Mouse (Mus musculus) heart, postnatal 14 days (tissue): Measurements from ENCODE around the gene Nelfa. TPM values are rescaled to one million over a fixed set of nuclear protein-coding genes. Genes with fewer than 3 reads are reported as not detected.
"Not testable (repeated sequence)": the region's sequence is repeated elsewhere in the genome, so short reads cannot be mapped to it uniquely, and the experiment has no call there.

Source experiments
- DNase-seq, 2 experiments: peaks; one replicate each; pipeline ENCODE4 v3.0.0; 2021 to 2022
- intact Hi-C: fragments of 180-260 bp; cut with DNase I; formaldehyde crosslinking; loops from one replicate; pipeline ENCODE4 v1.15.1; 2025
- total RNA-seq, 2 experiments: library from RNA; stranded (reverse); gene quantifications; 2 replicates each; pipeline ENCODE4 v1.2.3; 2021

The Nelfa gene
- total RNA-seq, 2 experiments from 2014 or later = 11.6 to 12.8 TPM

DNA sequence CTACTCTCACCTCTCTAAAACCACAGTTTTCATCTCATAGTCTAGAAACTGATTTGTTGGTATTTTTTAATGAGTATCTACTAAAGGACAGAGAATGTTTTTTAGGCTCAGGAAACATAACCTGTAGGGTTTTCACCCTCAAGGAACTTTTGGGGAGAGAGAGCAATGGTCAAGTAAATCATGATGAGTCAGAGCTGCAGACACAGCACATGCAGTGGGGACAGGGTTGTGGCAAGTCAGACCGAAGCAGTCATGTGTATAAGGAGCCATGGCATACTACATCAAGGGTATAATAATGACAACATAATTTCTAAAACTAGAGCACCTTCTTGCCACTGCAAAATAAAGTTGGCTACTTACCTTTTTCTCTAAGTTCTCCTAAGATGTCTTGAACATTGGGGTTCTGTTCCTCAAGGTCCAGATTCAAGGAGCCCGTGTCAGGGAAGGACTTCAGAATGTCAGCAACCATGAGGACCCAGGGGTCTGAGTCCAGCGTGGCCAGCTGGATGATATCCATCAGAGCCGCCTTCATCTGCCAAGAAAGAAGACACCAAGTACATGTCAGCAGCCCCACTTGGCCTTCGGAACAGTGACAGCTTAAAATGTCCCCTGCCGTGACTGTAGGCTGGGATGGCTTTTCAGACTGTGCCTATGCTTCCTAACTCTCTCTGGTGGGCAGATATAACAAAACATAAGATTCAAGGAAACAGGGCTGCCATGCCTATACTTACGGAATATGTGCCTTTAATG, 14.6 kb downstream of the Nelfa start:
- no peak for DNase-seq
- intact Hi-C loops = no loop called here

DNA sequence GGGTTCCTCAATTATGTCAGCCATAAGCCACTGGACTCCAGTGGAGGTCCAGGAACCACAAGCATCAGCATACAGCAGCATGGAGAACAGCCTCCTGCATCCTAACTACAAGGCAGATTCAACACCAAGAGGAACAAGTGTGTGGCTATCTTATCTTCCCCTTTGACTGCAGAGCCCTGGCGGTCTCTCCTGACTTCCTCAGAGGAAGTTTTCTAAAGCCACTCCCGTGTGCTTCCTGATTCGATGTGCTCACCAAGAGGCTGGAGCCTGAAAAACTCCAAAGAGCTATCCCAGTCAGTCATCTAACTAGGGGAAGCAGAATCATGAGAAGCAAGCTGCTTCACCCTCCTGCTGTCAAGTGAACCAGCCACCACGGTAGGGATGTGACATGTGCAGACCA, 15.3 kb downstream of the Nelfa start:
- intact Hi-C loops = no loop called here
- no peak for DNase-seq

DNA sequence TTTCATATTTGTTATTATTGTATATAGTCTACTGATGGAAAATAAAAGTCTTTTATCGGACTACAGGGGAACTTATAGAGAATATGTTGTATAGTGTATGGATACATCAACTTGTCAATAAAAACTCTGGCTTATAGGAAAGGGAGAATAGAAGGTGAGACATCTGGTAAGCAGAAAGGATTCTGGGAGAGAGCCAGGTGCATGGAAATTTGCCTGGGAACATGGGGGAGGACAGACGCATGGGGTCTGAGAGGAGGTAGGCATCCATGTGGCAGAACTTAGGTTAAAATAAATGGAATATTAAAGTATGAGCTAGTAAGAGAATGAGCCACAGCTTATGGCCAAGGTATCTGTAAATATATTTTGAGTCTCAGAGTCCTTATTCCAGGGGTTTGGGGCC, 16.2 kb downstream of the Nelfa start:
- intact Hi-C loops = no loop called here
- DNase-seq = no peak

DNA sequence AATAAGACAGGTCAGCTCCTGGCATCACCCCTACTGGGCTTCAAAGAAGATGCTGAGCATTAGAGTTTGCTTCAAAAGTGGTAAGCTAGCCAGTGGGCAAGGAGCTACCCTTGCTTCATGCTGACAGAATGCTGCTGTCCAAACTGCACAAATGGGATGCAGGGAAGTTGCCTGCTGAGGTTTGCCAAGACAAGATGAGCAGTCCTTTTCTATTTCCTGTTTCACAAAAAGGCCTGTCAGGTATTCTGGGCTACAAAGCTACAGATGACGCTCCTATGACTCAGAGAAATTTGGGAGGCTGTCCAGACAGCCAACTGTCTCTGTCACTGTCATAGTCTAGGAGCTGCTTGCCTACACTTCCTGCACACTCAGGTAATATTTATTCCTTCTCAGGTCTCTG, 16.7 kb downstream of the Nelfa start:
- DNase-seq = no peak
- intact Hi-C loops = no loop called here

DNA sequence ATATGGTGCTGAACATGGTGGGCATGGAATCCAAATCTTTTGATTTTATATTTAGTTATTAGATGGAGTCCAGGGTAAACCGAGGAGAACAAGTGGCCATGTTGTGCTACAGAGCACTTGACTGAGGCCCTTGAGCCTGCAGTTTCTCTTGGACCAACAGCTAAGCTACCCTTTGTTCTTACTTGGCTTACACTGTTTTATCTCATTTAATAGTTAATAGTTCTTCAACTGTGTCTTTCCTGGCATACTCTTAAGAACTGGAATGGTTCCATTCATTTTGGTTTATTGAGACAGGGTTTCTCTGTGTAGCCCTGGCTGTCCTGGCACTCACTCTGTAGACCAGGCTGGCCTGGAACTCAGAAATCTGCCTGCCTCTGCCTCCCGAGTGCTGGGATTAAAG, 19.6 kb downstream of the Nelfa start:
- DNase-seq, intact Hi-C loops: not testable (repeated sequence)

DNA sequence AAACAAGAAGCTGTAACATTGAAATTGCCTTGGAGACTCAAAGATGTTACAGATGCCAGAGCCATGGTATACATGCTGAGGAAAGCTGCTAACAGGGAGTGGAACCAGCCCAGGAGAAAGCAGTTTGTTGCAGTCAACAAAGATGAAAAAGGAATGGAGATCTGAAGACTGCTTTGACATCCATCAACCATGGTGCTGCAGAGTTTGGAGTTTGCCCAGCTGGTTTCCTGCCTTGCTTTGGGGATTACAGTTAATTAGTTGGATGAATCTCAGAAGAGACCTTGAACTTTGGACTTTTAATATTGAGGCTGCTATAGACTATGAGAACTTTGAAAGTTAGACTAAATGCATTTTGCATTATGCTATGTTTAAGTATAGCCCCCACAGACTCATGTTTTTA, 21.2 kb downstream of the Nelfa start:
- intact Hi-C loops, DNase-seq: not testable (repeated sequence)

DNA sequence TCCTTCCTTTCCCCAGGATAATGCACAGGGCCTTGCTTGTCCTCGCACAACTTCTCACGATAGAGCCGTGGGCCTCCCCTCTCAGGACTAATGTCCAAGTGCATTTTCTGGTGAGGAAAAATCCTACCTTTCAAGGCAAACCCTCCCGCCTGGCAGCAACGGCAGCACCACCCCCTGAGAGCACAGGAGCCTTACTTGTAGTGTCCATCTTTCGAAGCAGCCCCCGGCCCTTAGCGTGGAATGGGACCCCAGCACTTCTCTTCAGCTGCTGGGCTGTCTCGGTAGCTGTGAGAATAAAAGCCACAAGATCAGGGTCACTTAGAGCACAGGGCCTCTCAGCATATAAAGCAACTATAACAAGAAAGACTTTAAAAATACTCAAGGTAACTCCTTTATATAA, 33.0 kb downstream of the Nelfa start:
- intact Hi-C loops = no loop called here
- no peak for DNase-seq

DNA sequence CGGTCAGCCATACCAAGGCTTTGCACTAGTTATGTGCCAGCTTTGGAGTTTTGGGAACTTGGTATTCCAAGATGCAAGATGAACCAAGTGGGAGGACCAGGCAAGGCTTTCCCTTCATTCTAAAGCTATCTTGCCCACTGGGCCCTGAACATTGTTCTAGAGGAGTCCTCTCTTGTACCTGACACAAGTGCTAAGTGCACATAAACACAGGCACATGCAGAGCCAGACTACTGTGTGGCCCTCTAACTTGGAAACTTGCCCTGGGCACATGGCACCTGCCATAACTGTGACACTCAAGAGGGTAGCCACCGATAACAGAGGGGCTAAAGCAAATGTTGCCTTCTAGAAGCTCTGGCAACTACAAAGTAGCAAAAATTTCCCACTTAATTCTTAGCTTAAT, 33.5 kb downstream of the Nelfa start:
- intact Hi-C loops = no loop called here
- DNase-seq = peak in 1 of 2 experiments; percentile 14

DNA sequence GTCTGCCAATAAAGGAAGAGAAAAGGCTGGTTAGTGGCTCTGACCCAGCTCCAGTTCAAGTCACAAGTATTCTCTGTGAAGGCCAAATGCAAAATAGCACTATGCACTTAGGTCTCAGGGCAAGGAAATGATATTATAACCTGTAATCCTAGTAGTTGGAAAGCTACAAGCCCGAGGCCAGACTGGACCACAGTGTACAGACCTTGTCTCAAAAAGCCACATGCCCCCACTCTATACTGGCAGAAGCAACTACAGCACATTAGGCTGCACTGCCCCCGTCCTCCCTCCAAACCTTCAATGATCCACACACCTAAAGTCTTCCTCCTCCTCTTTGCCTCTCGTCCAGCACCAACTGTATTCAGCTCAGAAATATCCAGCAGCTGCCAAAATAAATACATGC, 34.9 kb downstream of the Nelfa start:
- DNase-seq = no peak
- intact Hi-C loops = no loop called here

DNA sequence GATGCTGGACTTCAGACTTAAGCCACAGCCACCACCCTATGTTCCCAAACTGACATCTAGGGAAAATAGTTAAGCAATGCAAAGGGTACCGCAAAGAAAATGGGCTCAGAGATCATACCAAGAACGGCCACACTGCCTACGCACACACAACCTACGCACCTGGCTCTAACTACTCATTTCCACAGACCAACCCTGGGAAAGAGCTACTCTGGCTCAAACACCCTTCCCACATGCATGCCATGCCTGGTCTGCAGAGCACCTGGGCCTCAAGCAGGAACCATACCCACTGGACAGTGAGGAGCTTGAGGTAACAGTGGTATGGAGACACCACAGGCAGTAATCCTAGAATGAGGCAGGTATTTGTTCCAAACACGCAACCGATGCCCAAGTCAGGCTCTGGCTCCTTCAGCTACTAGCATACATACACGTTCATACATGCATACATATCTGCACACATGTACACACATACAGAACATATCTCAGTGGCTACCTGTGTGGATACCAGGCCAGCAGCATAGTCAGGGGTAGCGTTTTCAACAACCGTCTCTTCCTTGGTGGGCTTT, 35.4 kb downstream of the Nelfa start:
- DNase-seq = no peak
- intact Hi-C loops = no loop called here

DNA sequence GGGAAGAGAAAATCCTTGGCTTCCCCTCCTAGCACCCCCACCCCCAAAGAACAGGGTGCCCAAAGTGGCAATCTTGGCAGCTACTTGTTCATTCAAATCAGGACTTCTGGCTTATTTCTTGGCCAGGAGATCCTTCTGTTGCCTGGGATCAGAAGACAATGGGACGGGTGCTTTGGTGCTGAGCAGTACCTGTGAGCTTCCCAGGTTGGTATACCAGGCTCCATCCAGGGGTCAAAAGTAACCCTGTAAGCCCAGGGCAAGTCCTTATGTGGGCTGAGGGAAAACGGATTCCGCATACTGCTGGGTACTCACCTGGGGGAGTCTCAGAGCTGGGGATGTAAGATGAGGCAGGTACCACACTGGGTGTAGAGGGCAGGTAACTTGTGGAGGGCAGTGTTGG, 36.1 kb downstream of the Nelfa start:
- intact Hi-C loops = no loop called here
- DNase-seq = no peak

DNA sequence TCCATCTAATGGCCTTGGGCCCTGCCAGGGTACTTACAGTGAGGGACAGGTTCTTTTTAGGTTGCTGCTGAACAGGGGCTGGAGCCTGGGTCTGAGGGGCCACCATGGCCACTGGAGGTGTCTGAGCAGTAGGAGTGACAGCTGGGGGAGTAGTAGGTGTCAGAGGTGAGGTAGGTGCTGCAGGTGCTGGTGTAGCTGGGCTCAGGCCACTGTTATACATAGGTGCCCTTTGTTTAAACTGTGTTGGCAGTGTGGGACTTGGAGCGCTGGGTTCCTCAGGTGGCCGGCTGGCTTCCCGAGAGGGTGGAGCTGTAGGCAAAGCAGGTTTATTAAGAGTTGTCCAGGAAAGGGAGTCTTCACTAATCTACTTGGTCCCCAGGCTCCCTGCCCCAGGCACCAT, 37.0 kb downstream of the Nelfa start:
- DNase-seq = no peak
- intact Hi-C loops = no loop called here

DNA sequence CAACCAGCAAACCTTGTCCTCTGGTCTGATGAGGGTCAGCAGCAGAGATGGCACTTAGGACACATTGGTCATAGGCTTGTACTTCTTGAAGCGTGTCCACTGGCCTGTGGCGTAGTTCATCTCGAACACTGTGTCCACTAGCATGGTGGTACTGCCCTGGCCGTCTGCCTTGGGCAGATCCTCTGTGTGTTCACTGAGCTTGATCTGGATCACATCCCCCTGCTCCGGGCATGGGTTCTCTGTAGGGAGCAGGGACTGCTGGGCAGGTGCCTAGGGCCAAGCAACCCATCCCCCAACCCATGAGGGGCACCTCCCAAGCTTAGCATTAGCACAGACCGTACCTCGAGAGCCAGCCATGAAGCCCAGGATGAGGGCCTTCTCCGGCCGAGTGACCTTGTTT, 37.5 kb downstream of the Nelfa start:
- intact Hi-C loops = no loop called here
- no peak for DNase-seq

DNA sequence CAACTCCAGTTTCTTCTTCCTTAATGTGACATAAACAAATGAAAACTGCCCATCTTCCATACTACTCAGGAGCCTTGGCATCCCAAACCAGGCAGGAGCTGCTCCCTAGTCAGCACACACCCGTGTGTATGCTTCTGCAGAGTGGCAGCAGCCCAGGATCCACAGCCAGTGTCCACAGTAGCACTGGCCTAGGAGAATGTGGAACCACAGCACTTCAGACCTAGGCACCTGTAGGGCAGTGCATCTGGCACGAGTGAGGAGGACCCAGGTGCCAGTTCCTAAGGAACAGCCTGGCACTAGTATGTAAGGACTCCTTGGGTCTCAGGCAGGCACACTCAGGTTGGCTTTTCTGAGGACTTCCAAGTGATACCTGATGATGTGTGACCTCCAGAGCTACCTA, 39.1 kb downstream of the Nelfa start:
- intact Hi-C loops = no loop called here
- DNase-seq = no peak

DNA sequence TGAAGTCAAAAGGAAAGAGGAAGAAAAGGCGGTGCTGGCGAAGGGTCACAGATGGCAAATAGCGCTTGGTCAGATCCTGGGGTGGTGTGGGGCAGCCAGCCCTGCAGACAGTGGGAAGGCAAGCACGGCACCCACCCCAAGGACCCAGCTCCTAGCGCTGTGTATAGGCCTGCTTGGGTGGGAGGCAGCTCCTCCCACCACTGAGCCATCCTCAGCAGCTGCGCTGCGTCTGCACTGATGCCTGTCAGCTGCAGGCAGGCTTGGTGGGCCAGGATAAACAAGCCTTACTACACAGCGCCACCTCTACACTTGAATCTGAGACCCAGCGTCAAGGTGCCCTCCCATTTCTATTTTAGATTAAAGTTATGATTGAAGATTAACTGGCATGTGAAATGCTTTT, 41.1 kb downstream of the Nelfa start:
- peak in 1 of 2 experiments; percentile 8 for DNase-seq
- intact Hi-C loops = no loop called here

DNA sequence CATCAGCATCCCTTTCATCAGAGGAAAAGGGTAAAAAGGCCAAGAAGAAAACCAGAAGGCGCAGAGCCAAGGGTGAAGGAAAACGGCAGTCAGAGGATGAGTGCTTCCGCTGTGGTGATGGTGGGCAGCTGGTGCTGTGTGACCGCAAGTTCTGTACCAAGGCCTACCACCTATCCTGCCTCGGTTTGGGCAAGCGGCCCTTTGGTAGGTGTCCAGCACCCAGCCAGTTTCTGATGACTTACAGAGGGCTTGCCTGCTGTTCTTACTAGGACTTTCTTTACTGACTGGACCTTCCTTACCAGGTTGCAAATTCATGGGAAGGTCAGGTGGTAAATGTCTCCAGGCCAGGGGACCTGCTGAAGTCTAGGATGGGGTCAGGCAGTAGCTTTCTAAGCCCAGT, 42.8 kb downstream of the Nelfa start:
- intact Hi-C loops = no loop called here
- no peak for DNase-seq

DNA sequence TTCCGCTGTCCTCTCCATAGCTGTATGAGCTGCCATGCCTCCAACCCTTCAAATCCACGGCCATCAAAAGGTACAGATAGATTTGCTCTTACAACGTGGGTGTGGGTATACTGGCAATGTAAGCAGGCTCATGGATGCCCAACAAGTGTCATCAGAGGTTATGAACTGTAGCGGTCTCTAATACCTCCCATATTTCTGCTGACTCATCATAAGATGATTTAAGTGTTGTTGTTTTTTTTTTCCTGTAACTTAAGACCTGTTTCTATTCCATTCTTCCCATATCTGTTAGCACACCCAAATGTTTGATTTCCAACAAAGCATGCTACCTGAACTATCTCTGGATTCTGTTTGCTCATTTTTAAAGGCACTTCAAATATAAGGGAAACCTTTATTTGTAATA, 55.1 kb downstream of the Nelfa start:
- intact Hi-C loops = no loop called here
- no peak for DNase-seq

DNA sequence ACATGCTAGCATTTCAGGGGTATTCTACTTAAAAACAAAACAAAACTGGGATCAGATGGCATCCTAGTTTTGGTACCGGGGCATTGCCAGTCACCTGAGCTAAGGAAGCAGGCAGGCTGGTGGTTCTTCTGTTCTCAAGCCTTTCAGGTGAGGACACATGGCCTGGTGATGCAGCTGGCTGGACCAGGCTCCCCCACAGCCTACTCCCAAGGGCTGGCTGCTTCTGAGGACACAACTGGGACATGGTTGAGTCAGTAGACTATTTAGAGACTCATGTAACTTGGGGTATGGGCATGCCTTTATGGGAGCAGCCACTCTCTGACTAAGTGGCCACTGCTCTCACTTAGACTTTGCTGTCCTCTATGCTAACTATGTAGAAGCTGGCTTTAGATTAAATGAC, 60.7 kb downstream of the Nelfa start:
- no peak for DNase-seq
- intact Hi-C loops = no loop called here

DNA sequence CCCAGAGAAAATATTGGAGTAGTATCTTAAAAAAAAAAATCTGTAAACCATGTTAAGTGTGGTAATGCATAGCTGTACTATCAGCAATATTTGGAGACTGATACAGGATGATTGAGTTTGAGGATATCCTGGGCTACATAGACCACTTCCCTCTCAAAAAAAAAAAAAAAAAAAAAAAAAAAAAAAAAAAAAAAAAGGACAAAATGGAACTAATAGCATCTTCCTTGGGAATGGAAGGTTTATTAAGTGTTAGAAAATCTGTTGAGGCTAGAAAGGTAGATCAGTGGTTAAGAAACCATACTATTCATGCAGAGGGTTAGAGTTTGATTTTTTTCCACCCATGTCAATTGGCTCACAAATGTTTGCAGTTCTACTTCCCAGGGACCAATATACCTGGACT, 78.5 kb downstream of the Nelfa start:
- intact Hi-C loops = no loop called here
- no peak for DNase-seq

DNA sequence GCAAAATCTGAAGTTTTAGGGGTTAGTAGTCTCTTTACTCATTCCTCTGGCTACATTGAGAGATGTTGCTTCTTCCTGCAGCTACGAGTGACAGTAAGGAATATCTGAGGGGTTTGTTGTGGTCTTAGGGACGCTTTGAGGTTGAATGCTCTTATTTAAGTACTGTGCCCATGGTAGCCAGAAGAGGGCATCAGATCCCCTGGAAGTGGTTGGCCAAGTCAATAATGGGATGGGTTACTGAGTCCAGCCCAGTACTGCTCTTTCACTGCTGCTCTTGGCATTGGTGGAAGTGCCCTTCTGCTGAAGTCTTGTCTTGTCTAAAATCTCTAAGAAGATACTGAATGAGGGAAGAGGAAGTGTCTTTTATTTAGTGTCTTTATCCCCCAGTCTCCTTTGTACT, 82.2 kb downstream of the Nelfa start:
- intact Hi-C loops = no loop called here
- no peak for DNase-seq

DNA sequence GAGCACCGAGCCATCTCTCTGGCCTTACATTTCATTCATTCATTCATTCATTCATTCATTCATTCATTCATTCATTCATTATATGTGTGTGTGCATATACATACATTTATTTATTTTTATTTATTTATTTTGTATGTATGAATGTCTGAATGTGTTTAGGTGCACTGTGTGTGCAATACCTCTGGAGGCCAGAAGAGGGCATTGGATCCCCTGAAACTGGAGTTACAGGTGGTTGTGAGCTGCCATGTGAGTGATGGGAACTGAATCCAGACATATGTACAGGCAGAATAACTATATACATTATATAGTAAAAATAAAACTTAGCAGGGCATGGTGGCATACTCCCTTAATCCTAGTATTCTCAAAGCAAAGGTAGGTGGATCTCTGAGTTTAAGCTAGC, 83.1 kb downstream of the Nelfa start:
- no peak for DNase-seq
- intact Hi-C loops = no loop called here

DNA sequence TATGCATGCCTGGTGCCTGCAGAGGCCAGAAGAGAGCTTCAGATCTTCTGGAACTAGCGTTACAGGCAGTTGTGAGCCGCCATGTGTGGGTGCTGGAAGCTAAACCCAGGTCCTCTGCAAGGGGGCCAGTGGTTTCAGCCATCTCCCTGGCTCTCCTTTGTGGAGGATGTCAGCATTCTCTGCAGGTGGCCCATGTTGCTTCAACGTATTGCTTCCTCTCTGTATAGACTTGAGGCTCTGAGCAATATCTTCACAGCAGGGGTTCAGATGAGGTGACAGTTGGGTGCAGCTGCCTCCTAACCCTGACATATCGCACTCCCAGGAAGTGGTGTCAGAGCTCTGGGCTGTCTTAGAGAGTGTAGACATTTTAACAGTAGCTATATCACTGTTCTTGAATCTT, 84.7 kb downstream of the Nelfa start:
- intact Hi-C loops = no loop called here

More for the DNA sequence above, 84.7 kb downstream of the Nelfa start:
- no peak for DNase-seq
